Mouse (Mus musculus) limb, embryonic 14.5 days (tissue): ENCODE results near the gene Babam1. TPM values are rescaled to one million over a fixed set of nuclear protein-coding genes. Genes with fewer than 3 reads are reported as not detected.

ENCODE experiments used
- ATAC-seq: fragments of 200-750 bp; cut with Nextera tagmentation; 2 replicates; pipeline ENCODE4 v1.8.0; 2017; ENCODE audit warnings: low read depth, moderate number of reproducible peaks, moderate TSS enrichment; ENCODE audit not compliant: low FRiP score
- DNase-seq: peaks from one replicate; pipeline ENCODE4 v3.0.0-alpha.2; 2015; ENCODE audit warnings: low spot score
- H3K27ac ChIP-seq: fragments of 300-500 bp; sonication (generic); replicated peaks from 2 replicates; pipeline ENCODE4 v1.5.1; 2014; ENCODE audit warnings: low read depth, mild to moderate bottlenecking, low read length, moderate library complexity, mixed read lengths
- H3K27me3 ChIP-seq: fragments of 300-500 bp; sonication (generic); 2 replicates; pipeline ENCODE4 v1.6.1; 2014; ENCODE audit warnings: low read length, mixed read lengths; ENCODE audit not compliant: control insufficient read depth, insufficient read depth
- H3K36me3 ChIP-seq: fragments of 300-500 bp; sonication (generic); 2 replicates; pipeline ENCODE4 v1.6.1; 2014; ENCODE audit warnings: mild to moderate bottlenecking, low read length, moderate library complexity, mixed read lengths; ENCODE audit not compliant: control insufficient read depth, insufficient read depth
- H3K4me1 ChIP-seq: fragments of 300-500 bp; sonication (generic); 2 replicates; pipeline ENCODE4 v1.6.1; 2014; ENCODE audit warnings: antibody characterized with exemption, low read length, mixed read lengths; ENCODE audit not compliant: control insufficient read depth, insufficient read depth
- H3K4me2 ChIP-seq: fragments of 300-500 bp; sonication (generic); replicated peaks from 2 replicates; pipeline ENCODE4 v1.6.1; 2014; ENCODE audit warnings: low read depth, mild to moderate bottlenecking, low read length, moderate library complexity; ENCODE audit not compliant: severe bottlenecking
- H3K4me3 ChIP-seq: fragments of 300-500 bp; sonication (generic); replicated peaks from 2 replicates; pipeline ENCODE4 v1.5.1; 2014; ENCODE audit warnings: low read length
- H3K9ac ChIP-seq: fragments of 300-500 bp; sonication (generic); 2 replicates; pipeline ENCODE4 v1.6.1; 2014; ENCODE audit warnings: mild to moderate bottlenecking, low read depth, low read length, moderate library complexity; ENCODE audit not compliant: severe bottlenecking
- H3K9me3 ChIP-seq: fragments of 300-500 bp; sonication (generic); 2 replicates; pipeline ENCODE4 v1.6.1; 2016; ENCODE audit warnings: low read length; ENCODE audit not compliant: control insufficient read depth
- POLR2A ChIP-seq: fragments of 200-500 bp; IDR thresholded peaks from 2 replicates; pipeline ENCODE4 v1.8.0; 2012; ENCODE audit warnings: inconsistent platforms, mild to moderate bottlenecking, moderate library complexity, borderline replicate concordance; ENCODE audit not compliant: insufficient read depth, insufficient read length; ENCODE audit errors: extremely low read depth
- WGBS: fragments of 180-500 bp; shearing (Covaris S2); extraction: QIAGEN DNeasy Blood & Tissue Kit; methylation state at CpG from one replicate; pipeline ENCODE4 v1.1.7; 2014; 5-methylcytosine and 5-hydroxymethylcytosine counted together
- polyA plus RNA-seq, 2 experiments: library from polyadenylated mRNA; depleted of rRNA in 1 of 2; stranded (reverse) in 1 of 2; unstranded in 1 of 2; fragments of >200 nt; fragmentation: Nextera tagmentation in 1 of 2; extraction: Ambion mirVana in 1 of 2; gene quantifications; 2 replicates each; pipeline versions ENCODE4 v1.2.1 to v1.2.3; 2012 to 2014

Babam1 gene
- polyA plus RNA-seq, 2 experiments: 88.6 to 117 TPM

- Histone ChIP-seq H3K4me2 (no peak overlapping the region), H3K27me3 (no peaks in the 10 kb centered on the region), H3K36me3 (peaks cover 23% of the 10 kb centered on the region), H3K27ac (no peak overlapping the region), H3K4me3 (no peak overlapping the region), H3K4me1 (peaks cover 35% of the 10 kb centered on the region), H3K9me3 (no peaks in the 10 kb centered on the region), H3K9ac (no peak overlapping the region)
- no peak for TF ChIP-seq POLR2A
- ATAC-seq (no peak), DNase-seq (no peak)
- 75% methylated on average over 4 of the region's 4 CpGs for WGBS
Observed at GRCm38 (mm10) chr8:71379008-71379407, 17.7 kb upstream of the Babam1 start.

- ATAC-seq: no peak
- Histone ChIP-seq H3K9me3 (no peaks in the 10 kb centered on the region), H3K27ac (no peak overlapping the region), H3K4me2 (peak overlapping the region; percentile 99), H3K9ac (peak overlapping the region; percentile 77), H3K36me3 (peaks cover 17% of the 10 kb centered on the region), H3K4me3 (peak overlapping the region; percentile 84), H3K27me3 (no peaks in the 10 kb centered on the region), H3K4me1 (peaks cover 35% of the 10 kb centered on the region)
- no peak for TF ChIP-seq POLR2A
- no peak for DNase-seq
- 49% methylated on average over 3 of the region's 3 CpGs for WGBS
Observed at GRCm38 (mm10) chr8:71379512-71380075, 17.1 kb upstream of the Babam1 start.

GRCm38 (mm10) chr8:71380178-71381171, 16.2 kb upstream of the Babam1 start:
- ATAC-seq: no peak
- Histone ChIP-seq H3K27ac (no peak overlapping the region), H3K27me3 (no peaks in the 10 kb centered on the region), H3K4me1 (peaks cover 35% of the 10 kb centered on the region), H3K4me2 (peak overlapping the region; percentile 99), H3K36me3 (peaks cover 11% of the 10 kb centered on the region), H3K9me3 (no peaks in the 10 kb centered on the region), H3K9ac (peak overlapping the region; percentile 77), H3K4me3 (peak overlapping the region; percentile 84)
- WGBS: 2% methylated on average over 59 of the region's 72 CpGs
- no peak for TF ChIP-seq POLR2A
- no peak for DNase-seq

- H3K36me3 ChIP-seq: peaks cover 11% of the 10 kb centered on the region
- no peak for DNase-seq
- H3K4me3 ChIP-seq: peak within 1 kb of the TSS; percentile 84
- no peak for TF ChIP-seq POLR2A
- peak within 1 kb of the TSS; percentile 77 for H3K9ac ChIP-seq
- peak within 1 kb of the TSS; percentile 99 for H3K4me2 ChIP-seq
- peaks cover 26% of the 10 kb centered on the region for H3K4me1 ChIP-seq
- peak within 1 kb of the TSS; percentile 88 for H3K27ac ChIP-seq
- H3K9me3 ChIP-seq: no peaks in the 10 kb centered on the region
- H3K27me3 ChIP-seq: no peaks in the 10 kb centered on the region
- peak; percentile 17 for ATAC-seq
- WGBS: under 1% methylated on average over 56 of the region's 89 CpGs
Observed at GRCm38 (mm10) chr8:71381421-71381970, 15.2 kb upstream of the Babam1 start, which contains the start of gene Nr2f6. Nr2f6 (minus strand) TSS chr8:71381960.

- H3K4me1 ChIP-seq: peaks cover 23% of the 10 kb centered on the region
- H3K9me3 ChIP-seq: no peaks in the 10 kb centered on the region
- DNase-seq (peak; percentile 86), ATAC-seq (peak; percentile 92)
- peak overlapping the region; percentile 99 for H3K4me2 ChIP-seq
- H3K36me3 ChIP-seq: peaks cover 9% of the 10 kb centered on the region
- TF ChIP-seq POLR2A: no peak
- H3K9ac ChIP-seq: peak overlapping the region; percentile 77
- H3K4me3 ChIP-seq: peak overlapping the region; percentile 84
- H3K27me3 ChIP-seq: no peaks in the 10 kb centered on the region
- 3% methylated on average over 29 of the region's 80 CpGs for WGBS
- H3K27ac ChIP-seq: peak overlapping the region; percentile 88
Observed at GRCm38 (mm10) chr8:71381971-71382961, 14.4 kb upstream of the Babam1 start.
